Mouse (Mus musculus): ENCODE results near the gene Zfp60.
A peak's percentile ranks its signal among the peaks of the same experiment; 100 is the strongest.

The Zfp60 gene

GRCm38 (mm10) chr7:27731281-27731883 lies at the start of gene Zfp60:
Gene Zfp60 (plus strand): TSS chr7:27731389.
- DNase-seq (ENCODE audit: low spot score) = peak; percentile 68

GRCm38 (mm10) chr7:27683218-27683617 lies 48.0 kb upstream of the Zfp60 start:
- DNase-seq (ENCODE audit: low spot score) = no peak

GRCm38 (mm10) chr7:27685220-27685619 lies 46.0 kb upstream of the Zfp60 start:
- DNase-seq (ENCODE audit: low spot score) = no peak

DNA sequence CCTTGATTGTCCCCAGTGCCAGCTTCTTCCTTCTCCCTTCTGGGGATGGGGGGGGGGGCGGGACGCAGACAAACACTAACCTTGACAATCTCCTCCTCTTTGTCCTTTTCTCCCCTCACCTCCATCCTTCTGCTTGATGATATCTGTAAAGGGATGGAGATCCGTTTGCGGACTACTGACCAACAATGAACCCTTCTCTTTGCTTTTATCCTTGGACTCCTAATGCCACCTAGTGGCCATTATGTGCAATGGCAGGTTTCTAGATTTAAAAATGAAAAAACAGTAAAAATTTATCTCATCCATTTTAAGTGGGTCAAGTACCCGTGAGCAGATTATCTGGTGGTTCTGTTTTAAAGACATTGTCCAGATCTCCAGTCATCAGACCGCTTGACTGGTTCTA lies 45.5 kb upstream of the Zfp60 start:
- no peak for DNase-seq (ENCODE audit: low spot score)

DNA sequence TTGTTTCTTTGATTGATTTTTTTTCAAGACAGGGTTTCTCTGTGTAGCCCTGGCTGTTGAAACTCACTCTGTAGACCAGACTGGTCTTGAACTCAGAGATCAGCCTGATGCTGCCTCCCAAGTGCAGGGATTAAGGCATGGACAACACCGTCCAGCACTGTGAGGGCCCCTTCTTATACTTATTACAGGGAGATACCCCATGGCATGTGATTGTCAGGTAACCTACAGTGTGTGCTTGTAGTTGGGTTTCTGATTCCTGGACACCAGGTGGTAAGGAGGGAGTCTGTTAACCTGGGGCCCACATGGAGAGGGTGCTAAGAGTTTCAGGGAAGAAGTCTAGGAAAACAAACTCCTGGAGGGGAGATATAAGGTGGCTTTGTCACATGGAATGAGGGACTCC lies 44.1 kb upstream of the Zfp60 start:
- DNase-seq (ENCODE audit: low spot score) = no peak

DNA sequence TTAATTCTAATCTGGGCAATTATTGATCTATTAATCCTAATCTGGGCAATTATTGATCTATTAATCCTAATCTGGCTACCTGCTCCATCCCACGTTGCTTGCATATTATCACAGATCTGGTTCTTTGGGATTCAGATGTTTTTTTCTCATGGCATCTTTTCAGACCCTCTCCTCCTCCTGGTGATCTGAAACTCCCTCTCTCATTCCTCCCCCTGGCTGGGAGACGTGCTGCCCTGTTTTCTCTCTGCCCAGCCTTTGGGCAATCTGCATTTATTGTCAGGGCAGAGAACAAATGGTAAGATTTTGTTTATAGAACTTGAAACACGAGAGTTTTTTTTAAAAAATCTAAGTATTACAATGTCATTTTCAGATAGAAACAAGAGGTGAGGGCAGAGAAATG lies 43.4 kb upstream of the Zfp60 start:
- DNase-seq (ENCODE audit: low spot score) = no peak

- no peak for DNase-seq (ENCODE audit: low spot score)
These were observed 42.9 kb upstream of the Zfp60 start for GRCm38 (mm10) chr7:27688246-27688788.

GRCm38 (mm10) chr7:27688815-27689612 lies 42.2 kb upstream of the Zfp60 start, which contains the start of gene Zfp607b:
Gene Zfp607b (plus strand): TSS chr7:27689340.
- DNase-seq (ENCODE audit: low spot score) = peak; percentile 94

GRCm38 (mm10) chr7:27691076-27691475 lies 40.1 kb upstream of the Zfp60 start:
- DNase-seq (ENCODE audit: low spot score) = no peak

- no peak for DNase-seq (ENCODE audit: low spot score)
These were observed 34.5 kb upstream of the Zfp60 start for GRCm38 (mm10) chr7:27696711-27697110.

DNA sequence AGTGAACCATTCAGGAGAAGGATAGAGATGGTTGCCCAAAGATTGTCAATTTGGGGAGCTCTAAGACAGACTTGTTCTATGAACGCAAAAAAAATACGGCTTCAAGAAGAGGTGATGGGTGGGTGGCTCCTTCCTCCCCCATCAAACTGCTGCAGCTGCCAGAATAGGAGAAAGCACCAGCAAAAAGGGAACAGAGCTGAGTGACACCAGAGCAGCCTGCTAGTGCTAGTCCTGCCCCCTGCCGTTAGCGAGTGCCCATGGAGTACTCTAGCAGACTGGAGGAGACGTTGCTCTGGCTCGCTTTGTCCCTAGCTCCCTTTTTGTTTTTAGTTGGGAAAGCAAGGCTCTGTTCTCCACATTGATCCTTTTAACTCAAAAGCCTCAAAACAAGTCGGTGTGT lies 20.8 kb upstream of the Zfp60 start:
- no peak for DNase-seq (ENCODE audit: low spot score)

DNA sequence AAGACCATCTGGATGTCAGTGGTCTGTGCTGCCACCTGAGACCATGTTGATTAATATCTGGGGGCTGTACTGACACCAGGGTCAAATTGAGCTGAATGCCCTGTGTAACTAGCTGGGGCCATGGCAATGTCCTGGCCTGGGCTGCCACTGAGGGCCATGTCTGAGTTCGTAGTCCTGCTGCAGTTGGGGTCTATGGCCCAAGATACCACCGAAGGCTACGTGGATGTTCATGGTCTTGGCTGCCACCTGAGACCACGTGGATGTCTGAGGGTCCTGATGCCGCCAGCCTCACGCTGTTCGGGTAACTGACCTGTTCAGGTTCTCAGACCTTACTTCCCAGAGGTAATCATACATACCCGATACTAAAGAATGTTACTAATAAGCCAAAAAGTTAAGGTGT lies 9.2 kb upstream of the Zfp60 start:
- no peak for DNase-seq (ENCODE audit: low spot score)

- no peak for DNase-seq (ENCODE audit: low spot score)
These were observed 5.3 kb upstream of the Zfp60 start for GRCm38 (mm10) chr7:27725566-27726538.

- no peak for DNase-seq (ENCODE audit: low spot score)
These were observed 3.7 kb upstream of the Zfp60 start for GRCm38 (mm10) chr7:27727471-27727870.

- DNase-seq (ENCODE audit: low spot score) = no peak
These were observed 757 bp downstream of the Zfp60 start for GRCm38 (mm10) chr7:27731946-27732345.

- no peak for DNase-seq (ENCODE audit: low spot score)
These were observed 1.3 kb downstream of the Zfp60 start for GRCm38 (mm10) chr7:27732508-27732907.

- DNase-seq (ENCODE audit: low spot score) = no peak
These were observed 4.3 kb downstream of the Zfp60 start for GRCm38 (mm10) chr7:27735457-27735856.

DNA sequence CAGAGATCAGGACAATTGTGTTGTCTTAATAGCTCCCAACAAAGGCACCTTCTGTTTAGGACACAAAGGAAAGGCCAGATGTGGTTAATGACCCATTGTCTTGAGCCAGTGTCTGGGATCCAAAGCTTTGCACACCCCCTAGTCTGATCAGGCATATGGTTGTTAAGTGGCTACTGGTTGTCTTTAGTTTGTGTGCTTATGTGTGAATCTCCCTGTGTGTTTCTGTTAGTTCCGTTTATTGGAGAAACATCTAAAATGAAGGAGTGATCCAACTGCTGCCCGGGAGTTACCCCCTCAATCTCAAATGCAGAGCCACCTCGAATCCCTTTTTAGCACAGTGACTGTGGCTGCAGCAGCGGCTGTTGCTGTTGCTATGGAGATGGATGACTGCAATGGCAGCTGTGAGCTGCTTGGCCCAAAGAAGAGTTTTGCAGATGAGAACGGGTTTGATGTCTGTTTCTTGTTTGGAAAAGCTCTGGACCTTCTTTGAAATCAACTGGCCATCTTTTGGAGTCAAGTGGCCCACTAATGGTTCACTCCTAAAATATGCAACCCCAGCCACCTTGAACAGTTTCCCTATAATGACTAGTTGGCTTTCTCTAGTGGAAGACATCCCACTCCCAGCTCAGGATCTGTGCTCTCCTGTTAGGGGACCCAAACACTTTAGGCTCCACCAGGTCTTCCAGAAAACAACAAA lies 25.3 kb downstream of the Zfp60 start:
- DNase-seq (ENCODE audit: low spot score) = no peak

GRCm38 (mm10) chr7:27757048-27757375 lies 25.8 kb downstream of the Zfp60 start:
- no peak for DNase-seq (ENCODE audit: low spot score)

DNA sequence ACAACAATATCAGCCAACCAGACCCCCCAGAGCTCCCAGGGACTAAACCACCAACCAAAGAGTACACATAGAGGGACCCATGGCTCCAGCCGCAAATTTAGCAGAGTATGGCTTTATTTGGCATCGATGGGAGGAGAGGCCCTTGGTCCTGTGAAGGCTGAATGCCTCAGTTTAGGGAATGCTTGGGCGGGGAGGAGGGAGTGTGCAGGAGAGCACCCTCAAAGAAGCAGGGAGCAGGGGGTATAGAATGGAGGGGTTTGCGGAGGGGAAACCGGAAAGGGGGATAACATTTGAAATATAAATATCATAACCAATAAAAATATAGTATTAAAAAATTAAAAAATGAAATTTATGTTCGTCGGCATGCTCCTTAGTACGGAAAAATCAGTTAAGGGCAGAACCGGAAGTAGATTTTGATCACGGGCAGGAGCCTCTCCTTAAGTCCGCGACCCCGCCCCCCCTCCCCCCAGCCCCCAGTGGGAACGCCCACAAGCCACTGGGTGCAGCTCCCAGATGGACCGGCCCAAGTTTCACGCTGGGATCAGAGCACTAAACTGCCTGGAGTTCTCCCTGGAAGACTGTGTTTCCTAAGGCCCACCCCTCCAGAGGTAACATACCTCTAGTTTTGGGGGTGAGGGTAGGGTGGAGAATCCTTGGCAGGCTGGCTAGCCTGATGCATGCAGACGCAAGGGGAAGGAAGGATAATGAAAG lies 34.1 kb downstream of the Zfp60 start:
- no peak for DNase-seq (ENCODE audit: low spot score)

- no peak for DNase-seq (ENCODE audit: low spot score)
These were observed 58.1 kb downstream of the Zfp60 start for GRCm38 (mm10) chr7:27789306-27789705.

Measured in ovary, adult 18-20 months (tissue).